ENCODE assay signal across 7 mouse cellular contexts in the genomic region with DNA sequence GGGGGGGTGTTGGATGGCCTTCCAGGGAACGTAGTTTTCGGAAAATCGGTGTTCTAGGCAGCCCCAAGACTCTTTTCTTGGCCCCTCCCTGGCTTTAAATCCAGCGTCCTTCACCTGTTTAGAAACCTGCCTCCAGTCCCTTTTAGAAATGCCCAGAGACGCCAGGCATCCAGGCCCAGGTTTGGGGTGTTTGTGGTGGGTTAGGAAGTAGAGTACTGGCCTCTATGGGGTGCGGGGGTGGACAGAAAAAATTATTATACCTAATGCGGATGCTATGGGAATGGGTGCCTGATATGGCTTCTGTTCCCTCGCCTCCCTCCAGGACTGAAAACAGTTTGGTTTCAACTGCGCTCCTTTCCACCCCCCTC. TPM values are rescaled to one million over a fixed set of nuclear protein-coding genes. Genes with fewer than 3 reads are reported as not detected.
DNase-seq lines count a peak whose midpoint lies in the region; ATAC-seq and TF ChIP-seq lines count a peak whose summit lies in the region.

No protein-coding gene starts in this region.

- no peak for TF ChIP-seq POLR2A in small intestine, adult 2 months (IDR thresholded peaks at IDR 0.05; ENCODE audit: low read depth, low read length)

- no peak for DNase-seq in lung, postnatal 14 days
- no peak for DNase-seq in forebrain, embryonic 14.5 days (ENCODE audit: low spot score)
- DNase-seq in cerebellum, adult 9-11 months, result no peak
- DNase-seq in embryo, embryonic 10 days (ENCODE audit: low spot score), result no peak

- 2% methylated on average over 9 of the region's 9 CpGs for WGBS in lung, embryonic 15.5 days
- 1% methylated on average over 9 of the region's 9 CpGs for WGBS in forebrain, embryonic 14.5 days
- 2% methylated on average over 9 of the region's 9 CpGs for WGBS in limb, embryonic 12.5 days
- WGBS in small intestine, adult 2 months, result 13% methylated on average over 9 of the region's 9 CpGs

- peak overlapping the region; percentile 58 for H3K4me3 ChIP-seq in lung, embryonic 15.5 days
- peak overlapping the region; percentile 92 for H3K4me3 ChIP-seq in forebrain, embryonic 14.5 days (ENCODE audit: low read depth, low read length)
- peak overlapping the region; percentile 75 for H3K4me3 ChIP-seq in limb, embryonic 12.5 days (replicated peaks)
- H3K4me3 ChIP-seq in small intestine, adult 2 months (ENCODE audit: low read depth, low read length), result 0 out of 2 replicates have a peak overlapping the region, but pooled peaks have one; percentile 48

- no peak overlapping the region for H3K27ac ChIP-seq in lung, embryonic 15.5 days
- H3K27ac ChIP-seq in forebrain, embryonic 14.5 days (ENCODE audit: low read depth, low read length), result peak overlapping the region; percentile 98
- H3K27ac ChIP-seq in limb, embryonic 12.5 days, result peak overlapping the region; percentile 91
- no peak overlapping the region for H3K27ac ChIP-seq in small intestine, adult 2 months (ENCODE audit: insufficient read depth, low read depth, low read length)

- H3K4me1 ChIP-seq in lung, embryonic 15.5 days, result peaks cover 36% of the 10 kb centered on the region
- H3K4me1 ChIP-seq in forebrain, embryonic 14.5 days (ENCODE audit: control insufficient read depth, insufficient read depth, low read length), result peaks cover 18% of the 10 kb centered on the region
- peaks cover 40% of the 10 kb centered on the region for H3K4me1 ChIP-seq in limb, embryonic 12.5 days (replicated peaks)
- no peaks in the 10 kb centered on the region for H3K4me1 ChIP-seq in small intestine, adult 2 months (ENCODE audit: control insufficient read depth, insufficient read depth, insufficient read length, low read length)

- no peak for TF ChIP-seq CTCF in small intestine, adult 2 months (IDR thresholded peaks at IDR 0.05; ENCODE audit: extremely low read depth, insufficient read length, insufficient replicate concordance, low read depth, low read length)

- H3K27me3 ChIP-seq in lung, embryonic 15.5 days, result peaks cover 25% of the 10 kb centered on the region
- H3K27me3 ChIP-seq in forebrain, embryonic 14.5 days (replicated peaks; ENCODE audit: control insufficient read depth, insufficient read depth, low read length), result 0 out of 2 replicates have a peak, but pooled peaks cover 3% of the 10 kb centered on the region
- H3K27me3 ChIP-seq in limb, embryonic 12.5 days, result peaks cover 23% of the 10 kb centered on the region
- peaks cover 30% of the 10 kb centered on the region for H3K27me3 ChIP-seq in small intestine, adult 2 months (ENCODE audit: control insufficient read depth, insufficient read depth, low read length)

- H3K9ac ChIP-seq in lung, embryonic 15.5 days, result peak overlapping the region; percentile 57; the same call in 1 of the 2 replicates
- peak overlapping the region; percentile 99 for H3K9ac ChIP-seq in forebrain, embryonic 14.5 days (ENCODE audit: low read length)
- peak overlapping the region; percentile 86; the same call in 1 of the 2 replicates for H3K9ac ChIP-seq in limb, embryonic 12.5 days (replicated peaks)

- no peaks in the 10 kb centered on the region for H3K36me3 ChIP-seq in lung, embryonic 15.5 days
- no peaks in the 10 kb centered on the region for H3K36me3 ChIP-seq in forebrain, embryonic 14.5 days (ENCODE audit: control insufficient read depth, insufficient read depth, low read length)
- H3K36me3 ChIP-seq in limb, embryonic 12.5 days, result no peaks in the 10 kb centered on the region
- H3K36me3 ChIP-seq in small intestine, adult 2 months (ENCODE audit: control insufficient read depth, insufficient read depth, low read length), result no peaks in the 10 kb centered on the region

- H3K4me2 ChIP-seq in lung, embryonic 15.5 days, result peak overlapping the region; percentile 99
- H3K4me2 ChIP-seq in forebrain, embryonic 14.5 days (ENCODE audit: low read length), result peak overlapping the region; percentile 94
- H3K4me2 ChIP-seq in limb, embryonic 12.5 days, result peak overlapping the region; percentile 90

- no peak for ATAC-seq in lung, embryonic 15.5 days (ENCODE audit: borderline replicate concordance, extremely low read depth, low FRiP score, low TSS enrichment)
- ATAC-seq in forebrain, embryonic 14.5 days, result no peak
- ATAC-seq in limb, embryonic 12.5 days (ENCODE audit: insufficient number of reproducible peaks, insufficient read depth, low FRiP score, low TSS enrichment, low read depth), result no peak

- H3K9me3 ChIP-seq in lung, embryonic 15.5 days, result no peaks in the 10 kb centered on the region
- no peaks in the 10 kb centered on the region for H3K9me3 ChIP-seq in forebrain, embryonic 14.5 days (replicated peaks; ENCODE audit: control insufficient read depth, low read length)
- no peaks in the 10 kb centered on the region for H3K9me3 ChIP-seq in limb, embryonic 12.5 days

RNA-seq across cellular contexts. Expression of gene Tenm4, which starts 41.2 kb away (rescaled TPM):
- polyA plus RNA-seq in lung, embryonic 15.5 days (2015; fragmentation: Nextera tagmentation; extraction: Ambion mirVana), result 20.0 and 22.1 TPM in 2 replicates
- polyA plus RNA-seq in forebrain, embryonic 14.5 days (2014; fragmentation: Nextera tagmentation; extraction: Ambion mirVana), result 48.9 and 70.1 TPM in 2 replicates
- polyA plus RNA-seq in limb, embryonic 12.5 days (2016; fragmentation: Nextera tagmentation; extraction: Ambion mirVana), result 45.3 and 45.8 TPM in 2 replicates
- polyA plus RNA-seq in small intestine, adult 2 months (2012; rRNA removed), result 0.47 and 0.79 TPM in 2 replicates

Comparison
In these comparisons a context has a peak if more than half of its experiments do, and no peak if none do; other contexts are left out.
1. H3K27ac ChIP-seq: peak in forebrain, embryonic 14.5 days (single experiment) and limb, embryonic 12.5 days (single experiment); none in lung, embryonic 15.5 days (single experiment) and small intestine, adult 2 months (single experiment).
2. RNA of gene Tenm4, which starts 41.2 kb away (polyA plus RNA-seq): 48.9 to 70.1 TPM in forebrain, embryonic 14.5 days, 45.3 to 45.8 TPM in limb, embryonic 12.5 days and 20.0 to 22.1 TPM in lung, embryonic 15.5 days; 0.47 to 0.79 TPM in small intestine, adult 2 months; every median in the first group is over 10 times any median in the second.
3. Peak in every context shown above with its lines, with median percentiles within 50 percentile points of each other: H3K4me2 ChIP-seq, H3K4me3 ChIP-seq and H3K9ac ChIP-seq.